8 mouse cellular contexts compared by ENCODE assay signal in genomic region chr5:143464757-143465118, GRCm38 (mm10). TPM values are rescaled to one million over a fixed set of nuclear protein-coding genes. Genes with fewer than 3 reads are reported as not detected.
DNase-seq lines count a peak whose midpoint lies in the region; ATAC-seq and TF ChIP-seq lines count a peak whose summit lies in the region.

No protein-coding gene starts in this region.

- H3K9ac ChIP-seq in lung, embryonic 14.5 days: peak overlapping the region; percentile 68
- H3K9ac ChIP-seq in embryonic facial prominence, embryonic 15.5 days: peak overlapping the region; percentile 54
- peak overlapping the region; percentile 80 for H3K9ac ChIP-seq in limb, embryonic 13.5 days
- H3K9ac ChIP-seq in neural tube, embryonic 14.5 days (replicated peaks; ENCODE audit: low read depth, low read length): peak overlapping the region; percentile 64

- under 1% methylated on average over 20 of the region's 20 CpGs for whole genome bisulfite sequencing in lung, embryonic 14.5 days
- under 1% methylated on average over 20 of the region's 20 CpGs for WGBS in embryonic facial prominence, embryonic 15.5 days
- WGBS in limb, embryonic 13.5 days: under 1% methylated on average over 20 of the region's 20 CpGs
- under 1% methylated on average over 20 of the region's 20 CpGs for WGBS in neural tube, embryonic 14.5 days

- peak overlapping the region; percentile 69 for H3K4me3 ChIP-seq in lung, embryonic 14.5 days (ENCODE audit: low read depth, low read length)
- H3K4me3 ChIP-seq in embryonic facial prominence, embryonic 15.5 days (replicated peaks): peak overlapping the region; percentile 71
- H3K4me3 ChIP-seq in limb, embryonic 13.5 days: peak overlapping the region; percentile 74
- peak overlapping the region; percentile 76 for H3K4me3 ChIP-seq in neural tube, embryonic 14.5 days (ENCODE audit: low read depth, low read length)

- H3K9me3 ChIP-seq in lung, embryonic 14.5 days (ENCODE audit: low read depth, low read length): no peaks in the 10 kb centered on the region
- H3K9me3 ChIP-seq in embryonic facial prominence, embryonic 15.5 days (replicated peaks): no peaks in the 10 kb centered on the region
- no peaks in the 10 kb centered on the region for H3K9me3 ChIP-seq in limb, embryonic 13.5 days
- no peaks in the 10 kb centered on the region for H3K9me3 ChIP-seq in neural tube, embryonic 14.5 days (ENCODE audit: control insufficient read depth, low read length)

- peak; percentile 69 for ATAC-seq in lung, embryonic 14.5 days (ENCODE audit: insufficient read depth)
- ATAC-seq in embryonic facial prominence, embryonic 15.5 days (ENCODE audit: insufficient number of reproducible peaks, low FRiP score, low TSS enrichment, low read depth): no peak; the same call in 1 of the 2 replicates
- no peak for ATAC-seq in limb, embryonic 13.5 days (ENCODE audit: low FRiP score, low read depth)
- ATAC-seq in neural tube, embryonic 14.5 days (ENCODE audit: low read depth): no peak

- H3K27ac ChIP-seq in lung, embryonic 14.5 days (ENCODE audit: low read depth): 0 out of 2 replicates have a peak overlapping the region, but pooled peaks have one; percentile 33
- H3K27ac ChIP-seq in embryonic facial prominence, embryonic 15.5 days (replicated peaks): peak overlapping the region; percentile 45
- no peak overlapping the region for H3K27ac ChIP-seq in limb, embryonic 13.5 days
- peak overlapping the region; percentile 66 for H3K27ac ChIP-seq in neural tube, embryonic 14.5 days (ENCODE audit: low read depth, low read length)

- TF ChIP-seq CTCF in lung, embryonic 14.5 days (IDR thresholded peaks at IDR 0.05; ENCODE audit: low read depth): no peak

- peaks cover 14% of the 10 kb centered on the region; the same call in 1 of the 2 replicates for H3K36me3 ChIP-seq in lung, embryonic 14.5 days (ENCODE audit: insufficient read depth)
- H3K36me3 ChIP-seq in embryonic facial prominence, embryonic 15.5 days: peaks cover 9% of the 10 kb centered on the region
- H3K36me3 ChIP-seq in limb, embryonic 13.5 days: peaks cover 26% of the 10 kb centered on the region
- 0 out of 2 replicates have a peak, but pooled peaks cover 10% of the 10 kb centered on the region for H3K36me3 ChIP-seq in neural tube, embryonic 14.5 days (ENCODE audit: control insufficient read depth, insufficient read depth, low read length)

- H3K4me2 ChIP-seq in lung, embryonic 14.5 days: peak overlapping the region; percentile 95
- H3K4me2 ChIP-seq in embryonic facial prominence, embryonic 15.5 days (replicated peaks): peak overlapping the region; percentile 88
- H3K4me2 ChIP-seq in limb, embryonic 13.5 days (replicated peaks): peak overlapping the region; percentile 93
- peak overlapping the region; percentile 84 for H3K4me2 ChIP-seq in neural tube, embryonic 14.5 days (ENCODE audit: low read depth, low read length)

- no peaks in the 10 kb centered on the region for H3K27me3 ChIP-seq in lung, embryonic 14.5 days (ENCODE audit: insufficient read depth, low read length)
- H3K27me3 ChIP-seq in embryonic facial prominence, embryonic 15.5 days: no peaks in the 10 kb centered on the region
- 0 out of 2 replicates have a peak, but pooled peaks cover 2% of the 10 kb centered on the region for H3K27me3 ChIP-seq in limb, embryonic 13.5 days
- H3K27me3 ChIP-seq in neural tube, embryonic 14.5 days (ENCODE audit: control insufficient read depth, insufficient read depth, low read length): no peaks in the 10 kb centered on the region

- DNase-seq in lung, embryonic 14.5 days: no peak
- DNase-seq in lung, adult 18-20 months: no peak
- no peak for DNase-seq in adrenal gland, postnatal 10 days
- DNase-seq in layer of hippocampus, postnatal 10 days (ENCODE audit: low spot score in 2 of 2): no peak
- no peak for DNase-seq in kidney, adult 11 months

- H3K4me1 ChIP-seq in lung, embryonic 14.5 days (ENCODE audit: insufficient read depth): no peaks in the 10 kb centered on the region
- peaks cover 18% of the 10 kb centered on the region; the same call in 1 of the 2 replicates for H3K4me1 ChIP-seq in embryonic facial prominence, embryonic 15.5 days
- H3K4me1 ChIP-seq in limb, embryonic 13.5 days: peaks cover 14% of the 10 kb centered on the region
- H3K4me1 ChIP-seq in neural tube, embryonic 14.5 days (ENCODE audit: control insufficient read depth, insufficient read depth, low read length): peaks cover 7% of the 10 kb centered on the region; the same call in 1 of the 2 replicates

RNA-seq across cellular contexts. Expression of gene Daglb, which starts 0.4 kb away (rescaled TPM):
- 7.3 and 9.2 TPM in 2 replicates for polyA plus RNA-seq in lung, embryonic 14.5 days (2014; fragmentation: Nextera tagmentation; extraction: Ambion mirVana)
- polyA plus RNA-seq in embryonic facial prominence, embryonic 15.5 days (2015; fragmentation: Nextera tagmentation; extraction: Ambion mirVana): 11.9 and 13.3 TPM in 2 replicates
- 9.6 TPM in 2 replicates for polyA plus RNA-seq in limb, embryonic 13.5 days (2015; fragmentation: Nextera tagmentation; extraction: Ambion mirVana)
- polyA plus RNA-seq in neural tube, embryonic 14.5 days (2014; fragmentation: Nextera tagmentation; extraction: Ambion mirVana): 21.3 and 21.7 TPM in 2 replicates
- 10 to 100 TPM in 1 of 2 experiments, 1 to 10 TPM in 1; 8.8 to 10.7 TPM for total RNA-seq in adrenal gland, postnatal 10 days (2021)
- total RNA-seq in layer of hippocampus, postnatal 10 days (2021): 10 to 100 TPM; 20.5 to 21.5 TPM
